Mouse (Mus musculus): Measurements from ENCODE around the gene Sptbn2.

GRCm38 (mm10) chr19:4745057-4745456, 34.1 kb downstream of the Sptbn2 start:
- no peak for TF ChIP-seq CTCF (IDR thresholded peaks at IDR 0.05; ENCODE audit: extremely low read depth, insufficient read depth, low read length)
- TF ChIP-seq POLR2A (IDR thresholded peaks at IDR 0.05; ENCODE audit: extremely low read depth, insufficient read depth, low read length) = no peak

Data from cortical plate, adult 2 months (tissue).